Mouse (Mus musculus): ENCODE data around the gene Dlg2. TPM values are rescaled to one million over a fixed set of nuclear protein-coding genes. Genes with fewer than 3 reads are reported as not detected.

The Dlg2 gene
- polyA plus RNA-seq, 1 experiment from 2014 or later: 15.5 TPM

DNA sequence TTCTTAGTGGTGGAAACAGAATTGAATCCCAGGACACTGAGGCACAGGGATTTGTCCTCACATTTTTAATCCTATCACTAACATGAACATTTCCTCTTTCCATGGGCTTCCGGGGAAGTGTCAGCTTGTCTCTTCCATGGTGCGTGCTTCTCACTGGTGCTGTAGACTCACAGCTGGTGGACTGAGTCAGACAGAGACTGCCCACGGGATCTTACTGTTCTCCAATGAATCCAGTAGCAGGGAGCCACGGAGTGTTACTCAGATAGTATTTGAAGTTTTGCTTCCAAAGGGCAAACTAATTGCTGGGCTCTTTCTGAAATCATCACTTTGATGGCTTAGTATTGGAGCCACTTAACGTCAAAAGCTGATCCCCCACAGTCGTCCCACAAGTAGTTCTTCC is 963.9 kb downstream of the Dlg2 start:
- Histone ChIP-seq H3K9me3 (no peaks in the 10 kb centered on the region), H3K27me3 (no peaks in the 10 kb centered on the region), H3K9ac (no peak overlapping the region), H3K27ac (no peak overlapping the region), H3K36me3 (no peaks in the 10 kb centered on the region), H3K4me1 (no peaks in the 10 kb centered on the region), H3K4me3 (no peak overlapping the region), H3K4me2 (no peak overlapping the region)
- ATAC-seq (ENCODE audit: insufficient number of reproducible peaks, insufficient read depth, low FRiP score, low TSS enrichment, low read depth): no peak
- WGBS: 79% methylated on average over 6 of the region's 6 CpGs

DNA sequence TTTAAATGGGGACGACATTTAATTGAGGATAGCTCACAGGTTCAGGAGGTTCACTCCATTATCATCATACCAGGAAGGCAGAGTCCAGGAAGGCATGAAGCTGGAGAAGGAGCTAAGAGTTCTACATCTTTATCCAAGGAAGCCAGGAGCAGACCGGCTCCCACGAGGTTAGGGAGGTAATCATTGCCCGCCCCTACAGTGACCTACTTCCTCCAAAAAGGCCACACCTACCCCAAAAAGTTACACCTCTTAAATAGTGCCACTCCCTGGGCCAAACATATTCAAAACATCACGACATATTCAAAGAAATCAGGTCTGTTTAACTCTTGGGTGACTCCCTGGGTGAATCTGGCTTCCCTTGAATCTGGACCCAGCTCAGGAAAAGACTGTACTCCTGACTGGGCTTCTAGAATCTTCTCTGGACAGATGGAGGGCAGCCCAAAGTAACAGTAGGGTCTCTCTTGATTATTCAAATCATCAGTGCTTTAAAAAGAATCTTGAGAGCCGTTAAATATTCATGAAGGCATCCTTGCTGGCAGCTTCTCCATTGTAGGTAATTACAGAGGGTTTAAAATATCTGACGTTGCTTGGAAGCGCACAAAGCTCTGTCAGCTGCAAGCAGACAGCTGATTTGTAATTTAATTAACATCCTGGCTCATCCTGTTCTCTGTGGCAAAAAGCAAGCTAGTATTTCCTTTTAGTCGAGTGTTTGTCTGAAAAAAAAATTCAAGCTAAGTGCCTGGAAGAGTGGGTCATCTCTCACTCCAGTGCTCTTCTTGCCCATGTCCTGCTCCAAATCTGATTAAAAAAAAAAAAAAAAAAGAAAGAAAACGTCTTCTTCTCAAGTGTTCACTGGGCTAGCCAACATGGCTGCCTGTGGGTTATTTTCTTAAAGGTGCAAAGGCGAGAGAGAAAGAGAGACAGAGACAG is 966.2 kb downstream of the Dlg2 start:
- WGBS: 62% methylated on average over 11 of the region's 11 CpGs

DNA sequence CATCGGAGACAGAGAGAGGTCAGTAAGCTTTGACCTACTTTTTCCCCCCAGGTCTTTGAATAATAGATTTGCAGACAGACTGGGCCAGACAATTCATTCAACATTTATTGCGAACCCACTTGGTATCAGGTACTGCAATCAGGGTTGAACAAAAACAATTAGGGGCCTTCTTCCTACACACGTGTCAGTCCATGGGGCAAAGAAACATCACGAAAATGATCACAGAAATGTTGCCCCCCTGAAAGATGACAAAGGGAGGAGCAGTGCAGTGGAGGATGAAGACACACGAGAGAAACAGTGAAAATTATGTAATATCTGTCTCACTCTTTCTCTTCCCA is 966.9 kb downstream of the Dlg2 start:
- no peak for ATAC-seq (ENCODE audit: insufficient number of reproducible peaks, insufficient read depth, low FRiP score, low TSS enrichment, low read depth)
- H3K4me2 ChIP-seq: no peak overlapping the region

More for the DNA sequence above, 966.2 kb downstream of the Dlg2 start:
- no peak overlapping the region for H3K27ac ChIP-seq
- H3K9ac ChIP-seq: no peak overlapping the region
- H3K4me3 ChIP-seq: no peak overlapping the region
- no peaks in the 10 kb centered on the region for H3K36me3 ChIP-seq
- H3K27me3 ChIP-seq: no peaks in the 10 kb centered on the region
- no peaks in the 10 kb centered on the region for H3K9me3 ChIP-seq
- ATAC-seq (ENCODE audit: insufficient number of reproducible peaks, insufficient read depth, low FRiP score, low TSS enrichment, low read depth): no peak
- H3K4me1 ChIP-seq: no peaks in the 10 kb centered on the region
- no peak overlapping the region for H3K4me2 ChIP-seq

DNA sequence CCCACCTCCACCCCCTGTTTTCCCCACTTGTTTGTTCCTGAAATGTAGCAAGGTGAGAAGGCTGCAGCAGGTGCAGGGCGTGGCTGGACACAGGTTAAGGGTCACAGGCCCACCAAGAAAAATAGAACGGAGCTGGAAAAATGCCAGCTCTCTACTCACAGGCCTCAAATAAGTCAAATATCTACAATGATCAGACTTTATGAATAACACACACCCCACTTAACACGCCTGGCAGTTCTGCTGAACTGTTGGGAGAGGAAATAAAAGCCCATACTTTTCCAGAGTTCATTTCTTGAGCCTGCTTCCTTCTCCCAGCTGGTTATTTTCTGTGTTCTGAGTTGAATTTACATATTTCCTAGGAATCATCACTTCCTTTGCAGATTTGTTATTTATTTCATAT is 967.4 kb downstream of the Dlg2 start:
- no peaks in the 10 kb centered on the region for H3K36me3 ChIP-seq
- no peak overlapping the region for H3K27ac ChIP-seq
- no peaks in the 10 kb centered on the region for H3K27me3 ChIP-seq
- ATAC-seq (ENCODE audit: insufficient number of reproducible peaks, insufficient read depth, low FRiP score, low TSS enrichment, low read depth): no peak
- no peak overlapping the region for H3K4me2 ChIP-seq
- H3K4me1 ChIP-seq: no peaks in the 10 kb centered on the region
- WGBS: 70% methylated on average over 3 of the region's 3 CpGs
- no peak overlapping the region for H3K4me3 ChIP-seq
- H3K9me3 ChIP-seq: no peaks in the 10 kb centered on the region
- no peak overlapping the region for H3K9ac ChIP-seq

More for the DNA sequence above, 966.9 kb downstream of the Dlg2 start:
- H3K36me3 ChIP-seq: no peaks in the 10 kb centered on the region
- no peak overlapping the region for H3K9ac ChIP-seq
- H3K27me3 ChIP-seq: no peaks in the 10 kb centered on the region
- no peak overlapping the region for H3K4me3 ChIP-seq
- 72% methylated on average over 5 of the region's 5 CpGs for WGBS
- no peaks in the 10 kb centered on the region for H3K4me1 ChIP-seq
- H3K27ac ChIP-seq: no peak overlapping the region
- no peaks in the 10 kb centered on the region for H3K9me3 ChIP-seq

DNA sequence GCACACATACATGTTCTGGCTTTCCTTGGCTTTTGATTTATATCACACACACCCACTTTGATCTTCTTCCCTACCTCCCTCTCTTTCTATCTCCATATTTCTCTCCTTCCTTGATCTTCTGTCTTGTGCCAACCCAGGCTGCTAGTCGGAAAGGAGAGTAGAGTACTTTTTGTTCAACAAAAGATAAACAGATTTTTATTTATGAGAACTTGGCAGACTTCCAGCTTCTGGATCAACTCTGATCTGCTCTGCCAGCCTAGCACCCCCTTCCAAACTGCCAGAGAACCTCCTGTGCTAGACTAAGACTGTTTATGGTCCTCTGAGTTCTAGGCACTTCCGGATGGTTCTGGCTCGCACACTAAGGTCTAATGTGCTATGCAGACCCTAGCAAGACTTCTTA is 968.3 kb downstream of the Dlg2 start:
- H3K9me3 ChIP-seq: no peaks in the 10 kb centered on the region
- no peaks in the 10 kb centered on the region for H3K27me3 ChIP-seq
- no peaks in the 10 kb centered on the region for H3K4me1 ChIP-seq
- no peak overlapping the region for H3K27ac ChIP-seq
- 74% methylated on average over 3 of the region's 3 CpGs for WGBS
- H3K4me3 ChIP-seq: no peak overlapping the region
- H3K9ac ChIP-seq: no peak overlapping the region
- no peak overlapping the region for H3K4me2 ChIP-seq
- no peak for ATAC-seq (ENCODE audit: insufficient number of reproducible peaks, insufficient read depth, low FRiP score, low TSS enrichment, low read depth)
- no peaks in the 10 kb centered on the region for H3K36me3 ChIP-seq

DNA sequence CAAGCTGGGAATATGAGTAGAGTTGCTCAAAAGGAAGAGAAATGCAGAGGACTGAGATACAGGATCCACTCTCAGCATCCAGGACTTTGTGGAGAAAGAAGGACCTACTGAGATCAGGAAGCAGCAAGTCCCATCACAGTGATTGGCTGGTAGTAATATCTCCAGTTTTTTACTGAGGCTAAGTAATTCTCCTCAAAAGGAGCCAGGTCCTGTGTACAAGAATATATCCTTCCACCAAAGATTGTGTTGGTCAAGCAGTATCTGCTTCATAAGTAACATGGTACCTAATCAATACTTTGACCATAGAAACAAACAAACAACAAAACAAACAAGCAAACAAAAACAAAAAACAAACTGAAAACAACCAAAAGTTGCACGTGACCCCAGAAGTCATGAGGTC is 980.3 kb downstream of the Dlg2 start:
- Histone ChIP-seq H3K4me3 (no peak overlapping the region), H3K9me3 (no peaks in the 10 kb centered on the region), H3K4me2 (no peak overlapping the region), H3K27ac (no peak overlapping the region), H3K36me3 (no peaks in the 10 kb centered on the region), H3K27me3 (no peaks in the 10 kb centered on the region), H3K9ac (no peak overlapping the region), H3K4me1 (no peaks in the 10 kb centered on the region)
- 8% methylated on average over 1 of the region's 1 CpGs for WGBS
- ATAC-seq (ENCODE audit: insufficient number of reproducible peaks, insufficient read depth, low FRiP score, low TSS enrichment, low read depth): no peak

DNA sequence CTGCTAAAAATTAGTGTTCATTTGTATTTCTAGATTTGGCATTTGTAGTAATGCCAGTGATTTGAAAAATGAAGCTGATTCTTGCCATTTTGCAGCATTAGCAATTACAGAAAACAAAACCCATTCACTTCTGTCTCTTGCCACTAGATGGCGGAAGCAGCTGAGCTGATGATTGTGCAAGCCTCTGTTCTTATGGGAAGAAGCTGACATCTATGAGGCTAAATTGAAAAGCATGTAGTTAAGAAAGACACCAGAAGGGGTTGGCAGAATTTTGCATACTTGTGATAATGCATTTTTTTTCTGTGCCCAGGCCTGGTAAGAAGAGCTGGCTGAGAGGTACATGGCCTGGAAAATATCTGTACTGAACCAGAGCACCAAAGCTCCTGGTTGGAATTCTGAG is 980.7 kb downstream of the Dlg2 start:
- H3K9ac ChIP-seq: no peak overlapping the region
- H3K4me3 ChIP-seq: no peak overlapping the region
- no peaks in the 10 kb centered on the region for H3K9me3 ChIP-seq
- H3K36me3 ChIP-seq: no peaks in the 10 kb centered on the region
- H3K4me2 ChIP-seq: no peak overlapping the region
- no peak overlapping the region for H3K27ac ChIP-seq
- 0% methylated on average over 1 of the region's 1 CpGs for WGBS
- H3K4me1 ChIP-seq: no peaks in the 10 kb centered on the region
- ATAC-seq (ENCODE audit: insufficient number of reproducible peaks, insufficient read depth, low FRiP score, low TSS enrichment, low read depth): no peak; the same call in 1 of the 2 replicates
- H3K27me3 ChIP-seq: no peaks in the 10 kb centered on the region

DNA sequence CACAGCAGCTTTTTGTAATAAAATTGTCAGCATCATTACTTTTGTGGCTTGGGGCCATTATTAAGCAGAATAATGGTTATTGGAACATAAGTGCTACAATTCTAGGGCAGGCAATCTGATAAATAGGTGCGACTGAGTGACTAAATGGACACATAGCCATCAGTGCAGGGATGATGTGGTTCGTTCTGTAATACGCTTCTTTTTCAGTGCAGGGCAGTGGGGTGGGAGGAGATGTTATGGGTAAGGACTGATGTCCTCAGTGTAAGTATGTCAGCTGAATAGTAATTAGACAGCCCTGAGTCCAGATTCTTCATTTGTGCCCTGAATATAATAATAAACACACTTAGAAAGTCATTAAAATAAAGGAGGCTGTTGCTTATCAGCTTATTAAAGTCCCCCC is 984.9 kb downstream of the Dlg2 start:
- ATAC-seq (ENCODE audit: insufficient number of reproducible peaks, insufficient read depth, low FRiP score, low TSS enrichment, low read depth): no peak

DNA sequence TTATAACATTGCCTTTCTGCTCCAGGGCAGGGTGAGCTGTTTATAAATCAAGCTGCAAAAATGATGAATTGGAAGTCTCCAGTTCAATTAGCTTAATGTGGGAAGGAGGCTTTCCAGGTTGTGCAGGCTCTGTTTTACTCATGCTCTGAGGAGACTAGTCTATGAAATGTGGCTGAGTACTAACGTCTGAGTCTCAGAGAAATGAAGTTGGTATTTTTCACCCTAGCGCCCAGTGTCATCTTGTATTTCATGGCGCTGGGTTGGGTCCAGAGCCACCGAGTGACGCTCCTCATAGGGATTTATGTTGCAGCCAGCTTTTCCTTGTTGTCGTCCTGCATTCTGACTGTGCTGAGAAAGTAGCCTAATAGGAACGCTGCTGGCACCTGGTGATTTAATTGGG is 986.8 kb downstream of the Dlg2 start:
- no peak overlapping the region for H3K4me2 ChIP-seq
- no peaks in the 10 kb centered on the region for H3K27me3 ChIP-seq
- H3K27ac ChIP-seq: no peak overlapping the region
- H3K4me3 ChIP-seq: no peak overlapping the region
- no peaks in the 10 kb centered on the region for H3K4me1 ChIP-seq
- H3K9ac ChIP-seq: no peak overlapping the region
- H3K9me3 ChIP-seq: no peaks in the 10 kb centered on the region
- H3K36me3 ChIP-seq: no peaks in the 10 kb centered on the region
- 48% methylated on average over 7 of the region's 7 CpGs for WGBS
- no peak for ATAC-seq (ENCODE audit: insufficient number of reproducible peaks, insufficient read depth, low FRiP score, low TSS enrichment, low read depth)

More for the DNA sequence above, 984.9 kb downstream of the Dlg2 start:
- Histone ChIP-seq H3K9me3 (no peaks in the 10 kb centered on the region), H3K4me1 (no peaks in the 10 kb centered on the region), H3K36me3 (no peaks in the 10 kb centered on the region), H3K4me2 (no peak overlapping the region), H3K9ac (no peak overlapping the region), H3K27me3 (no peaks in the 10 kb centered on the region), H3K27ac (no peak overlapping the region), H3K4me3 (no peak overlapping the region)
- 88% methylated on average over 3 of the region's 3 CpGs for WGBS

DNA sequence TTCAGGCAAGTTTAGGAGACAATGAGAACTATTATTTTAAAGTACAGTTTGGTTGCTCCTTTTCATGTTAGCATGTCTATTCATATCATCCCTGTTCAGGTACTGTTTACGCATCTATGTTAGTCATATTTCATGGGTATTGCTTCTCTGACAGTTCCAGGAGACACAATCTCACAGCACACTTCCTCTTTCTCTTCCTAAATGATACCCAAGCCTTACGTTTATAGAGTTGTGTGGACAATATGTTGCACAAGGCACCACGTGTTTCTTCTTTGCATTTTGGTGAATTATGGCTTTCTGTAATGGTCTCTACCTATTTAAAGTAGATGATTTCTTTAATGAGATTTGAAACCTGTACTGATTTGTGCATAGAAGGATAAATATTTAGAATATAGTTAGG is 990.6 kb downstream of the Dlg2 start:
- no peak overlapping the region for H3K27ac ChIP-seq
- no peaks in the 10 kb centered on the region for H3K36me3 ChIP-seq
- 78% methylated on average over 3 of the region's 3 CpGs for WGBS
- no peaks in the 10 kb centered on the region for H3K27me3 ChIP-seq
- no peaks in the 10 kb centered on the region for H3K9me3 ChIP-seq
- no peaks in the 10 kb centered on the region for H3K4me1 ChIP-seq
- no peak overlapping the region for H3K4me2 ChIP-seq
- no peak overlapping the region for H3K9ac ChIP-seq
- no peak overlapping the region for H3K4me3 ChIP-seq
- ATAC-seq (ENCODE audit: insufficient number of reproducible peaks, insufficient read depth, low FRiP score, low TSS enrichment, low read depth): no peak

DNA sequence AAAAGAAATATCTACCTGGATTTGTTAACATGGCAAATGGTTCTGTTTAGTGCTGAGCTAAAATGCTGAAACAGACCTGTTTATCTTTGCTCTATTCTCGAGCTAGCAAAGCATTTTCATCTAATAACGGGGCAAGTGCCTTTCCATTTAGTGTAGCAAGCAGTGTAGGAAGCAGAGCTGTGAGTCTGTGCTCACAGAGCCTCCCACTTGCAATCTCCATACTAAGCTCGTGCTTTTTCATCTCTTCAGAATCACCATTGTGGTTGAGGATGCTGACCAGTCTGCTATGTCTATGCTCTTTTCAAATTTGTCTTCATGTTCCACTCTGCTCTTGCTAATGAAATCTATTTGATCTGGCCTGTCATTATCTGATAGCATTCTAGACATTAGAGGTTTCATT is 1002.7 kb downstream of the Dlg2 start:
- no peak overlapping the region for H3K27ac ChIP-seq
- WGBS: 66% methylated on average over 3 of the region's 3 CpGs
- H3K36me3 ChIP-seq: no peaks in the 10 kb centered on the region
- H3K4me2 ChIP-seq: no peak overlapping the region
- no peaks in the 10 kb centered on the region for H3K4me1 ChIP-seq
- no peak overlapping the region for H3K9ac ChIP-seq
- ATAC-seq (ENCODE audit: insufficient number of reproducible peaks, insufficient read depth, low FRiP score, low TSS enrichment, low read depth): no peak
- no peaks in the 10 kb centered on the region for H3K9me3 ChIP-seq
- no peaks in the 10 kb centered on the region for H3K27me3 ChIP-seq
- H3K4me3 ChIP-seq: no peak overlapping the region

DNA sequence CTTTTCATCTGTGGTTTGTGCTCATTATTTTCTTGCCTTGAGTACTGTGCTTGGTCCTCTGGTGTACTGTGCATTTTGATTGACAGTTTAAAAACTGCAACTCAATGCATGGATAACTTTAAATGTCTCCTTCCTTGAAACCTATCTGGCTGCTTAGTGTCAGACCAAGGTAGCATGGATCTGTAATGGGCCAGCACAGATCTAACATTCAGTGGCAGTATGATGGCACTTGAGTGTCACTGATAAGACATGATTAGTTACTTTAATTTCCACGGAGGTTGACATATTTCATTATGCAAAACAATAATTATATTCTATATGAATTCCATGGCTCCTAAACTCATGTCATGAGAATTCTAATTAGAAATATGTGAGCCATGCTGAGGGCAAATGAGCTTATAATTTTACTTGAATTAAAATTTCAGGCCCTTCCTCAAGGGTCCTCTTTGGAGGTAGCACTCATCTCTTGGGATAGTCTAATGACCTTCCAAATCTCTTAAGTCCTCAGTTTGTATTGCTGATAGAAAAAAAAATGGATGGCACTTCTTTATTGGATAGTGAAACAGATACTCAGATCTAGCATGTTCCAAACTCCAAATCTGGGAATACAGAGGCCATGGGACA is 1005.2 kb downstream of the Dlg2 start:
- WGBS: 85% methylated on average over 1 of the region's 1 CpGs
- no peak overlapping the region for H3K9ac ChIP-seq
- no peaks in the 10 kb centered on the region for H3K4me1 ChIP-seq
- no peaks in the 10 kb centered on the region for H3K36me3 ChIP-seq
- H3K9me3 ChIP-seq: no peaks in the 10 kb centered on the region
- H3K4me3 ChIP-seq: no peak overlapping the region
- H3K27me3 ChIP-seq: no peaks in the 10 kb centered on the region
- no peak overlapping the region for H3K4me2 ChIP-seq
- no peak overlapping the region for H3K27ac ChIP-seq
- no peak for ATAC-seq (ENCODE audit: insufficient number of reproducible peaks, insufficient read depth, low FRiP score, low TSS enrichment, low read depth)

Data from embryonic facial prominence, embryonic 13.5 days (tissue).